Mouse (Mus musculus) liver, embryonic 13.5 days (tissue): ENCODE measurements around the gene C1qtnf5. TPM values are rescaled to one million over a fixed set of nuclear protein-coding genes. Genes with fewer than 3 reads are reported as not detected.

Source experiments
- ATAC-seq: fragments of 200-750 bp; cut with Nextera tagmentation; 2 replicates; pipeline ENCODE4 v1.8.0; 2017; ENCODE audit warnings: low read depth, mild to moderate bottlenecking, moderate number of reproducible peaks, moderate library complexity
- DNase-seq: peaks from one replicate; pipeline ENCODE4 v3.0.0; 2022
- H3K27ac ChIP-seq: fragments of 300-500 bp; sonication (generic); 2 replicates; pipeline ENCODE4 v1.5.1; 2015; ENCODE audit warnings: moderate library complexity, mild to moderate bottlenecking, inconsistent platforms
- H3K27me3 ChIP-seq: fragments of 300-500 bp; sonication (generic); 2 replicates; pipeline ENCODE4 v1.6.1; 2015; ENCODE audit warnings: mild to moderate bottlenecking, inconsistent platforms
- H3K36me3 ChIP-seq: fragments of 300-500 bp; sonication (generic); 2 replicates; pipeline ENCODE4 v1.6.1; 2015; ENCODE audit warnings: mild to moderate bottlenecking, inconsistent platforms
- H3K4me1 ChIP-seq: fragments of 300-500 bp; sonication (generic); replicated peaks from 2 replicates; pipeline ENCODE4 v1.6.1; 2015; ENCODE audit warnings: inconsistent platforms
- H3K4me2 ChIP-seq: fragments of 300-500 bp; sonication (generic); 2 replicates; pipeline ENCODE4 v1.6.1; 2015; ENCODE audit warnings: inconsistent platforms, mild to moderate bottlenecking, moderate library complexity
- H3K4me3 ChIP-seq: fragments of 300-500 bp; sonication (generic); replicated peaks from 2 replicates; pipeline ENCODE4 v1.5.1; 2015; ENCODE audit warnings: mild to moderate bottlenecking, inconsistent platforms
- H3K9ac ChIP-seq: fragments of 300-500 bp; sonication (generic); 2 replicates; pipeline ENCODE4 v1.6.1; 2015; ENCODE audit warnings: mild to moderate bottlenecking, inconsistent platforms
- H3K9me3 ChIP-seq: fragments of 300-500 bp; sonication (generic); replicated peaks from 2 replicates; pipeline ENCODE4 v1.6.1; 2016; ENCODE audit warnings: inconsistent platforms
- WGBS: fragments of 180-500 bp; shearing (Covaris S2); methylation state at CpG from one replicate; pipeline ENCODE4 v1.1.7; 2015; ENCODE audit not compliant: insufficient replicate concordance; 5-methylcytosine and 5-hydroxymethylcytosine counted together
- polyA plus RNA-seq: library from polyadenylated mRNA; unstranded; fragments of >200 nt; fragmentation: Nextera tagmentation; extraction: Ambion mirVana; gene quantifications from 2 replicates; pipeline ENCODE4 v1.2.1, GENCODE M21; 2015

Gene C1qtnf5
- polyA plus RNA-seq, 1 experiment from 2014 or later = 0.20 TPM

GRCm38 (mm10) chr9:44088877-44089608, 18.0 kb upstream of the C1qtnf5 start:
- 20% methylated on average over 12 of the region's 12 CpGs for WGBS
- Histone ChIP-seq H3K36me3 (0 out of 2 replicates have a peak, but pooled peaks cover 7% of the 10 kb centered on the region), H3K4me2 (peak overlapping the region; percentile 23; the same call in 1 of the 2 replicates), H3K27ac (no peak overlapping the region), H3K9me3 (no peaks in the 10 kb centered on the region), H3K9ac (no peak overlapping the region), H3K27me3 (peaks cover 40% of the 10 kb centered on the region), H3K4me1 (peaks cover 47% of the 10 kb centered on the region), H3K4me3 (no peak overlapping the region)
- ATAC-seq = no peak
- DNase-seq = no peak

- no peak overlapping the region for H3K4me2 ChIP-seq
- H3K27me3 ChIP-seq = no peaks in the 10 kb centered on the region
- 0 out of 2 replicates have a peak, but pooled peaks cover 7% of the 10 kb centered on the region for H3K36me3 ChIP-seq
- ATAC-seq (no peak), DNase-seq (no peak)
- H3K4me1 ChIP-seq = peaks cover 15% of the 10 kb centered on the region; the same call in 1 of the 2 replicates
- no peak overlapping the region for H3K9ac ChIP-seq
- H3K4me3 ChIP-seq = no peak overlapping the region
- no peaks in the 10 kb centered on the region for H3K9me3 ChIP-seq
- H3K27ac ChIP-seq = no peak overlapping the region
- 54% methylated on average over 24 of the region's 24 CpGs for WGBS
Observed at GRCm38 (mm10) chr9:44093612-44094503, 13.2 kb upstream of the C1qtnf5 start.

GRCm38 (mm10) chr9:44094737-44095136, 12.3 kb upstream of the C1qtnf5 start:
- no peak overlapping the region for H3K27ac ChIP-seq
- H3K9ac ChIP-seq = no peak overlapping the region
- 0 out of 2 replicates have a peak, but pooled peaks cover 7% of the 10 kb centered on the region for H3K36me3 ChIP-seq
- ATAC-seq = no peak
- no peaks in the 10 kb centered on the region for H3K9me3 ChIP-seq
- DNase-seq = no peak
- H3K4me2 ChIP-seq = no peak overlapping the region
- no peaks in the 10 kb centered on the region for H3K27me3 ChIP-seq
- H3K4me3 ChIP-seq = no peak overlapping the region
- WGBS = 36% methylated on average over 3 of the region's 3 CpGs
- H3K4me1 ChIP-seq = peaks cover 9% of the 10 kb centered on the region; the same call in 1 of the 2 replicates

- WGBS = 80% methylated on average over 9 of the region's 9 CpGs
- H3K27ac ChIP-seq = no peak overlapping the region
- no peak for ATAC-seq
Observed at GRCm38 (mm10) chr9:44095781-44096180, 11.3 kb upstream of the C1qtnf5 start.

GRCm38 (mm10) chr9:44096536-44096935, 10.5 kb upstream of the C1qtnf5 start:
- no peak for ATAC-seq
- Histone ChIP-seq H3K4me1 (peaks cover 5% of the 10 kb centered on the region; the same call in 1 of the 2 replicates), H3K4me2 (no peak overlapping the region), H3K4me3 (no peak overlapping the region), H3K9ac (no peak overlapping the region), H3K36me3 (0 out of 2 replicates have a peak, but pooled peaks cover 4% of the 10 kb centered on the region), H3K27ac (no peak overlapping the region), H3K27me3 (no peaks in the 10 kb centered on the region), H3K9me3 (no peaks in the 10 kb centered on the region)
- DNase-seq = no peak
- 67% methylated on average over 9 of the region's 9 CpGs for WGBS

More at GRCm38 (mm10) chr9:44095781-44096180, 11.3 kb upstream of the C1qtnf5 start:
- H3K4me1 ChIP-seq = peaks cover 5% of the 10 kb centered on the region; the same call in 1 of the 2 replicates
- no peaks in the 10 kb centered on the region for H3K27me3 ChIP-seq
- no peak overlapping the region for H3K9ac ChIP-seq
- no peak overlapping the region for H3K4me2 ChIP-seq
- no peaks in the 10 kb centered on the region for H3K9me3 ChIP-seq
- no peak for DNase-seq
- H3K4me3 ChIP-seq = no peak overlapping the region
- 0 out of 2 replicates have a peak, but pooled peaks cover 7% of the 10 kb centered on the region for H3K36me3 ChIP-seq

- Histone ChIP-seq H3K4me2 (no peak within 1 kb of the TSS), H3K27me3 (no peaks in the 10 kb centered on the region), H3K4me1 (peaks cover under 1% of the 10 kb centered on the region; the same call in 1 of the 2 replicates), H3K9ac (no peak within 1 kb of the TSS), H3K36me3 (peaks cover 26% of the 10 kb centered on the region), H3K9me3 (no peaks in the 10 kb centered on the region), H3K4me3 (no peak within 1 kb of the TSS), H3K27ac (no peak within 1 kb of the TSS)
- DNase-seq = no peak
- WGBS = 79% methylated on average over 9 of the region's 9 CpGs
- ATAC-seq = no peak
Observed at GRCm38 (mm10) chr9:44101490-44101889, 5.6 kb upstream of the C1qtnf5 start, which contains the start of gene Mfrp. TSS of gene Mfrp (plus strand) at chr9:44101729.

GRCm38 (mm10) chr9:44104881-44105280, 2.2 kb upstream of the C1qtnf5 start:
- H3K27ac ChIP-seq = no peak overlapping the region
- H3K36me3 ChIP-seq = peaks cover 53% of the 10 kb centered on the region
- DNase-seq (no peak), ATAC-seq (no peak)
- H3K4me3 ChIP-seq = no peak overlapping the region
- no peak overlapping the region for H3K9ac ChIP-seq
- peaks cover 35% of the 10 kb centered on the region for H3K4me1 ChIP-seq
- H3K27me3 ChIP-seq = no peaks in the 10 kb centered on the region
- no peak overlapping the region for H3K4me2 ChIP-seq
- 86% methylated on average over 7 of the region's 7 CpGs for WGBS
- H3K9me3 ChIP-seq = no peaks in the 10 kb centered on the region

GRCm38 (mm10) chr9:44105781-44106180, 1.3 kb upstream of the C1qtnf5 start:
- Histone ChIP-seq H3K4me3 (no peak overlapping the region), H3K27ac (no peak overlapping the region), H3K4me1 (peaks cover 44% of the 10 kb centered on the region), H3K36me3 (peaks cover 62% of the 10 kb centered on the region), H3K9me3 (no peaks in the 10 kb centered on the region), H3K9ac (no peak overlapping the region), H3K4me2 (no peak overlapping the region), H3K27me3 (no peaks in the 10 kb centered on the region)
- no peak for DNase-seq
- ATAC-seq = no peak
- WGBS = 80% methylated on average over 10 of the region's 10 CpGs

GRCm38 (mm10) chr9:44106182-44106581, 863 bp upstream of the C1qtnf5 start:
- Histone ChIP-seq H3K36me3 (peaks cover 63% of the 10 kb centered on the region), H3K9me3 (no peaks in the 10 kb centered on the region), H3K4me3 (no peak overlapping the region), H3K27ac (no peak overlapping the region), H3K4me2 (no peak overlapping the region), H3K9ac (no peak overlapping the region), H3K4me1 (peaks cover 46% of the 10 kb centered on the region), H3K27me3 (no peaks in the 10 kb centered on the region)
- ATAC-seq (no peak), DNase-seq (no peak)
- WGBS = 89% methylated on average over 7 of the region's 7 CpGs

GRCm38 (mm10) chr9:44106596-44106995, 449 bp upstream of the C1qtnf5 start:
- DNase-seq = no peak
- ATAC-seq = no peak
- Histone ChIP-seq H3K4me3 (no peak overlapping the region), H3K36me3 (peaks cover 63% of the 10 kb centered on the region), H3K4me1 (peaks cover 46% of the 10 kb centered on the region), H3K9ac (no peak overlapping the region), H3K27me3 (no peaks in the 10 kb centered on the region), H3K4me2 (no peak overlapping the region), H3K9me3 (no peaks in the 10 kb centered on the region), H3K27ac (no peak overlapping the region; the same call in 1 of the 2 replicates)
- 88% methylated on average over 4 of the region's 4 CpGs for WGBS

- Histone ChIP-seq H3K4me3 (no peak overlapping the region), H3K27ac (no peak overlapping the region), H3K27me3 (no peaks in the 10 kb centered on the region), H3K4me2 (0 out of 2 replicates have a peak overlapping the region, but pooled peaks have one; percentile 2), H3K9me3 (no peaks in the 10 kb centered on the region), H3K9ac (no peak overlapping the region), H3K4me1 (peaks cover 53% of the 10 kb centered on the region), H3K36me3 (peaks cover 58% of the 10 kb centered on the region)
- ATAC-seq (no peak), DNase-seq (no peak)
- 70% methylated on average over 25 of the region's 25 CpGs for WGBS
Observed at GRCm38 (mm10) chr9:44107557-44108179, 623 bp downstream of the C1qtnf5 start.
